Comparison of ENCODE assay signal across 8 mouse cellular contexts in the genomic region with DNA sequence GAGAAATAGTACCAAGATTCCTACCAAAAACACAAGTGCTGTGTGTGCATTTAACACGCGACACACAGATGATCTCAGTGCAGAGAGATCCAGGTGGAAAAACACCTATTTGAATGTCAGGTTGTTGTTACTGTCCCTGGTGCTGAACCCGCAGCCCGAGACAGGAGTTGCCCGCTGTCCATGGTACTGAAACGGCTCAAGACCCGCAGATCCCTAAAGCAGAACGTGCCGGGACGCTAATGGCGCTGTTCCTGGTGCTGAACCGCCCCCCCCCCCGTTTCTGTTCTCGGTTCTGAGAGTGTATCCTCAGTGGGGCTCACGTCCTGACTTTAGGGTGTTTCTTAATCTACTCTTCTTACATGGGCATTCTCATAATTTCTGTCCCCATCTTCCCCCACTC.
DNase-seq lines count a peak whose midpoint lies in the region; ATAC-seq and TF ChIP-seq lines count a peak whose summit lies in the region.

No protein-coding gene starts in this region.

- no peaks in the 10 kb centered on the region for H3K36me3 ChIP-seq in forebrain, embryonic 10.5 days (replicated peaks)
- H3K36me3 ChIP-seq in forebrain, embryonic 13.5 days (ENCODE audit: poor library complexity, severe bottlenecking) = no peaks in the 10 kb centered on the region
- no peaks in the 10 kb centered on the region for H3K36me3 ChIP-seq in testis, adult 2 months (ENCODE audit: control insufficient read depth, insufficient read depth, low read length)

- DNase-seq in forebrain, embryonic 10.5 days (ENCODE audit: extremely low spot score, low spot score) = peak; percentile 86
- DNase-seq in A20 (ENCODE audit: low read depth, low spot score) = peak; percentile 87
- DNase-seq in brain, adult 2 months (ENCODE audit: low read depth, low spot score) = peak; percentile 37
- DNase-seq in heart, postnatal 14 days = peak; percentile 83 to 89
- DNase-seq in lung, adult 2 months = peak; percentile 53

- no peaks in the 10 kb centered on the region for H3K4me1 ChIP-seq in forebrain, embryonic 10.5 days
- H3K4me1 ChIP-seq in forebrain, embryonic 13.5 days = peaks cover 5% of the 10 kb centered on the region
- H3K4me1 ChIP-seq in lung, adult 2 months (ENCODE audit: control insufficient read depth, insufficient read depth, low read length) = no peaks in the 10 kb centered on the region
- no peaks in the 10 kb centered on the region for H3K4me1 ChIP-seq in testis, adult 2 months (ENCODE audit: control insufficient read depth, insufficient read depth, low read length)

- intact Hi-C loops in heart, postnatal 14 days (cut with DNase I) = no loop called here

- no peaks in the 10 kb centered on the region for H3K27me3 ChIP-seq in forebrain, embryonic 10.5 days (ENCODE audit: poor library complexity, severe bottlenecking)
- peaks cover 10% of the 10 kb centered on the region; the same call in 1 of the 2 replicates for H3K27me3 ChIP-seq in forebrain, embryonic 13.5 days
- H3K27me3 ChIP-seq in testis, adult 2 months (ENCODE audit: control insufficient read depth, insufficient read depth, low read length) = no peaks in the 10 kb centered on the region

- H3K9ac ChIP-seq in forebrain, embryonic 13.5 days = no peak overlapping the region

- TF ChIP-seq POLR2A in lung, adult 2 months (IDR thresholded peaks at IDR 0.05; ENCODE audit: borderline replicate concordance, extremely low read depth, low read depth, low read length) = no peak
- no peak for TF ChIP-seq POLR2A in testis, adult 2 months (IDR thresholded peaks at IDR 0.05; ENCODE audit: control insufficient read depth, low read depth, low read length)

- no peaks in the 10 kb centered on the region for H3K9me3 ChIP-seq in forebrain, embryonic 10.5 days
- H3K9me3 ChIP-seq in forebrain, embryonic 13.5 days (replicated peaks) = no peaks in the 10 kb centered on the region

- H3K27ac ChIP-seq in forebrain, embryonic 10.5 days = no peak overlapping the region
- H3K27ac ChIP-seq in forebrain, embryonic 13.5 days = no peak overlapping the region
- H3K27ac ChIP-seq in testis, adult 2 months (ENCODE audit: control insufficient read depth, insufficient read depth, low read depth, low read length) = no peak overlapping the region

- H3K4me2 ChIP-seq in forebrain, embryonic 13.5 days = no peak overlapping the region

- WGBS in forebrain, embryonic 10.5 days = 7% methylated on average over 15 of the region's 15 CpGs
- 5% methylated on average over 14 of the region's 15 CpGs for WGBS in forebrain, embryonic 13.5 days
- WGBS in lung, adult 2 months = 5% methylated on average over 15 of the region's 15 CpGs

- TF ChIP-seq CTCF in lung, adult 2 months (IDR thresholded peaks at IDR 0.05; ENCODE audit: insufficient read depth, low read length) = peak; percentile 31; the same call in 1 of the 2 replicates
- TF ChIP-seq CTCF in testis, adult 2 months (IDR thresholded peaks at IDR 0.05; ENCODE audit: control insufficient read depth, insufficient read depth, insufficient replicate concordance, low read depth, low read length) = peak; percentile 41; the same call in 1 of the 2 replicates

- no peak for ATAC-seq in forebrain, embryonic 13.5 days
- ATAC-seq in monocyte, adult 5-6 weeks (replicated peaks; ENCODE audit: insufficient number of reproducible peaks, low FRiP score, low TSS enrichment, poor library complexity, severe bottlenecking) = no peak

- H3K4me3 ChIP-seq in forebrain, embryonic 10.5 days = no peak overlapping the region
- no peak overlapping the region for H3K4me3 ChIP-seq in forebrain, embryonic 13.5 days
- H3K4me3 ChIP-seq in lung, adult 2 months (replicated peaks; ENCODE audit: extremely low read depth, low read depth, low read length) = no peak overlapping the region
- H3K4me3 ChIP-seq in testis, adult 2 months (ENCODE audit: control insufficient read depth, low read depth, low read length) = no peak overlapping the region

Comparison
In these comparisons a context has a peak if more than half of its experiments do, and no peak if none do; other contexts are left out.
1. DNase-seq: peak in every context shown above with its lines; median percentile 87 in A20; 86 in forebrain, embryonic 10.5 days; 86 in heart, postnatal 14 days; 53 in lung, adult 2 months; 37 in brain, adult 2 months.